Mouse (Mus musculus) kidney, adult 10 weeks (tissue): ENCODE data around the gene Barx1. TPM values are rescaled to one million over a fixed set of nuclear protein-coding genes. Genes with fewer than 3 reads are reported as not detected.

Experiments
- polyA plus RNA-seq: library from polyadenylated mRNA; stranded (reverse); fragments of 350-450 nt; fragmentation: Illumina TruSeq; extraction: RNeasy Lipid Tissue Mini Kit (QIAGEN cat#74804); gene quantifications from one replicate; pipeline ENCODE4 v1.2.3, GENCODE M21; 2014; ENCODE audit warnings: low read depth, low replicate concordance

Barx1 gene
- not detected for polyA plus RNA-seq

GRCm38 (mm10) chr13:48662431-48663143, at the start of gene Barx1:
Gene Barx1 (plus strand): TSS chr13:48662998.

GRCm38 (mm10) chr13:48625433-48626184, 37.2 kb upstream of the Barx1 start, which contains the start of gene Ptpdc1:
Gene Ptpdc1 (minus strand): TSS chr13:48625664.

Other genes with a start within 250 kb of the Barx1 start
- gene Zfp169, start 149.5 kb upstream of the Barx1 start, polyA plus RNA-seq, result 3.8 TPM
- not detected for gene A830005F24Rik, start 149.4 kb upstream of the Barx1 start, polyA plus RNA-seq
- 18.9 TPM for gene Ptpdc1, start 37.3 kb upstream of the Barx1 start, polyA plus RNA-seq
- gene Phf2, start 208.1 kb downstream of the Barx1 start, polyA plus RNA-seq, result 4.2 TPM